Mouse (Mus musculus): ENCODE measurements at regions not wholly inside any gene's neighbourhood (a gene's known extent, or its start where the extent isn't known, plus 50 kb on each side); places are given as distances from the start of the nearest gene placed in this dataset.
"Not testable (repeated sequence)": the region's sequence is repeated elsewhere in the genome, so short reads cannot be mapped to it uniquely, and the experiment has no call there.

DNA sequence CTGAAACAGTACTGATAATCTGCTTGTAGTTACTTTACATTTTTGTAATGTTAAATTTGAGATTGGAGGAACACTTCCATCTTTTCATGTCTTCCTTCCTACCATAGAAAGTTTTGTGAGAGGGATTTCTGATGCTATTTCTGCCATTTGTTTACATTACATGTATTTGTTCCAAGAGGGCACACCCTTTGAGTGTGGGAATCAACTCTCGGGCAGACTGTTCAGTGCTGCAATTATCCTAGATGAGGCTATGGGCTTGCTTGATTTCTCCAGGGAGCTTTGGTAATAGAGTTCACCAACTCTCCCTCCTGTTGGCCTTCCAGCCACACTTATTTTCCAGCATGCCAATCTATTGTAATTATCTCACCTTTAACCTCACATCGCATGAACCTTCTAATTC lies 52.4 kb downstream of the Gm13691 start:
- no peak for DNase-seq (ENCODE audit: low read depth, low spot score)

DNA sequence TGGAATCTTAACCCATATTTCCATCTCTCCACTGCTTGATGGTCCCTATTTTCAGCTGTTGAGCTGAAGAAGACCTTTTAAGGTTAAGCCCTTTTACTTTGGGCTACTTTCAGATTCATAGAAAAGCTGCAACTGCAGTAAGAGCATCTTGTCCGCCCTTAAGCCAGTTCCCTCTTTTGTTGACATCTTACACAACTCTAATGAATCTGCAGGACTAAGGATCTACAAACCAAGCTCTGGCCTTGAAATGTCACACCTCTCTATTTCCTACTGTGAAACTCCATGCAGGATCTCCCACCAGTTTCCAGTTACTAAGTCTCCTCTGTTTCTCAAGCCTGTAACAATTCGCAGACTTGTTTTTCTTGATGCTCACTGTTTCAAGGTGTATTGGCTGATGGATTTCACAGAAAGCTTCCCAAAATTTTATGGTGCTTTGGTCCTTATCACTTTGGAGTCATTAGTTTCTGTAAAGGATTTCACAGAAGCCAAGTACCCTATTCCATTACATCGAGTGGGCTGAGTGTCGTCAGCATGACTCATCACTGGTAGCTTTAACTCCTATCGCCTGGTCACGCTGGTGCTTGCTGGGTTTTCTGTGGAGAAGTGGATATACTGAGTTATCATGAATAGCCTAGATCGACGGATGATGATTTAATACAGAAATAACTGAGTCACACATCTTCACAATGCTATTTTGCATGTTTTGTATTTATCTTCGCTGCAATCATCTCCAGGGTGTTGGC lies 58.2 kb downstream of the Gm13691 start:
- DNase-seq (ENCODE audit: low read depth, low spot score): peak; percentile 39

DNA sequence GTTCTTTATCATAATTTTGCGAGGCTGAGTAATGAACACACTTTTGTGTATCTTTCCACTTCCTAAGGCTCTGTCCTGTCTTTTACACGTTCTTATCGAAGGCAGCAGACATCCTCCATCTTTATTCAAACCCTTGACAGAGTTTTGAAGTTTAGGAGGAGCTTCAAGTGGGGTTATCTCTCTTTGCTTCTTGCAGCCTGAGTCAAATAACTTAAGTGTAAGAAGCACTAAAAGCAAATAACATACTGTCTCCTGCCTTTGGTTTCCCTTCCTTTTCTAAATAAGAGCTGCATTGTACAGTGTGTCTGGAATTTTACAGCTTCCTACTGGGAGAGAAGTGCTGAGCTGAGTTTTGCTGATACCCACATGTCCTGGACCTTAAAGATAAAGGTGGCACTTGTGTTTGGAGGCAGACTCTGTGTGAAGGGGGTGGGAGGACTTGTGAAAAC lies 61.6 kb downstream of the Gm13691 start:
- no peak for DNase-seq (ENCODE audit: low read depth, low spot score)

DNA sequence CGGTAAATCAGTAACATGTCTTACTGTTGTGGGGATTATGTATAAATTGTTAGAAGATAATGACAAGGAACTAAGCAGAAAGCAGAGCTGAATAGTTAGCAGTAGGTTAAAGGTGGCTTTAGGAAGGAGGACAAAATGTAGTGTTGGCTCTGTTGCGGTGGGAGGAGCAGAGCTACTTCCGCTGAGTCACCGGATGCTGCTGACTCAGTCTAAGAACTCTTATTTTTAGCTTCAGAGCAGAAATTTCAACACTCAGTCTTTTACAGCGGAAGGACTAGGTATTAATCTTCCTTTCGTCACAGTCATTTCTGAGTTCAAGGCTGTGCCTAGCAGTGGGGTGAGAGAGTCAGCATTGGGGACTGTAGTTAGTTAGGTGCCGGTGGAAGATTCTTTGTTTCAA lies 68.9 kb downstream of the Gm13691 start:
- DNase-seq (ENCODE audit: low read depth, low spot score): peak; percentile 95

DNA sequence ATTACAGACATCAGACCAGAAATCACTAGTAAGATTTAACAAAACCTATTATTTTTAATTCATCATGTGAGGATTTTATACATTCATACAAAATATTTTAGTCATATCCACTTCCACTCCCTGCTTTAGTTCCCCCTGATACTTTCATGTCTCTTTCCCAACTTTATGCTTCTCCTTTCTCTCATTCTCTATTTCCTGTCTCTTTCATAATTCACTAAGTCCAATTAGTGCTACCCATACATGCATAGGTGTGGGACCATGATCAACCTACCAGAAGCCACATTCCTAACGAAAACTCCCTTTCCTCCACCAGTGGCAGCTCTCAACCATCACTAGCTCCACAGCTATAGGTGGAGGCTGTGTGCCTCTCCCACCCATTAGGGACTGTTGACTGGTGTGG lies 70.9 kb downstream of the Gm13691 start:
- DNase-seq (ENCODE audit: low read depth, low spot score): no peak

DNA sequence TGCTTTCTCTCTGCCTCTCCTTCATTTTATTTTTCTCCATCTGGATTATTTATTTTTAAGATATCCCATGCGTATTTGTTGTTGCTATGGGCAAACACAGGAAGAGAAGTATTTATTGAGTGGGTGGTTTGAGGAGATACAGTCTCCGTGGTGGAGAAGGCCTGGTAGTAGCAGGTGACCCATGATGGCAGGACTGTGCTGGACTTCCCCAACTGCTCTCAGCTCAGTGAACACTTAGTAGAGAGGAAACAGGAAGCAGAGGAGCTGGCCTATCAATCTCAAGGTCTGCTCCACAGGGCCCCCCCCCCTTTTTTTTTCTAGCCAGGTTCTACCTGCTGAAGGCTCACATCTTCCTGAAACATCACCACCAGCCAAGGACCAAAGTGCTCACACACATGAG lies 74.0 kb downstream of the Gm13691 start:
- DNase-seq (ENCODE audit: low read depth, low spot score): no peak

DNA sequence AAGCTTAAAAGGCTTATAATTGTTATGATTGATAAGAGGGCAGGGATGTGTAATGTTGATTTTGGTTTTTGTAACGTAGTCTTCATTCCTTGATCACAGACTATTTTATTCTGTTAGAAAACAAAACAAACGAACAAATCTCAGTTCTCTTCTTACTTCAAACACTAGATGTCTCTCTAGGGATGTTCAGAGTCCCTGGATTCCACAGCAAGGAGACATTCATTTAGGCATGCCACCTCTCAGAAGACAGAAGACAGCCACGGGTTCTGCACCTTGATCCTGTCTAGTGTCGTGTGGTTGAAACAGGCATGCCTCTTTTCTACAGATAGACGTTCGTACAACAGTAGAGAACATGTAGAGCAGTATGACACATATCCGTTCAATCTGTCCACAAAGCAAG lies 74.7 kb downstream of the Gm13691 start:
- peak; percentile 60 for DNase-seq (ENCODE audit: low read depth, low spot score)

DNA sequence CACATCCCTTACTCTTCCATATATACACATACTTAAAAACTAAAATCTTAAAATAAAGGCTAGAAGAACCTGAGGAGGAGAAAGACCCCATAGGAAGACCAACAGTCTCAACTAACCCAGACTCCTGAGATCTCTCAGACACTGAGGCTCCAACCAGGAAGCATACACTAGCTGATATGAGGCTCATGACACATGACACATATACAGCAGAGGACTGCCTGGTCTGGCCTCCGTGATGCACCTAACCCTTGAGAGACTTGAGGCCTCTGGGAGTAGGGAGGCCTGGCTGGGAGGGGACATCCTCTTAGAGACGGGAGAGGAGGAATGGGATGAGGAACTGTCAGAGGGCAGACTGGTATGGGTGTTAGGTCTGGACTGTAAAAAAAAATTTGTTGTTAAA lies 75.4 kb downstream of the Gm13691 start:
- no peak for DNase-seq (ENCODE audit: low read depth, low spot score)

DNA sequence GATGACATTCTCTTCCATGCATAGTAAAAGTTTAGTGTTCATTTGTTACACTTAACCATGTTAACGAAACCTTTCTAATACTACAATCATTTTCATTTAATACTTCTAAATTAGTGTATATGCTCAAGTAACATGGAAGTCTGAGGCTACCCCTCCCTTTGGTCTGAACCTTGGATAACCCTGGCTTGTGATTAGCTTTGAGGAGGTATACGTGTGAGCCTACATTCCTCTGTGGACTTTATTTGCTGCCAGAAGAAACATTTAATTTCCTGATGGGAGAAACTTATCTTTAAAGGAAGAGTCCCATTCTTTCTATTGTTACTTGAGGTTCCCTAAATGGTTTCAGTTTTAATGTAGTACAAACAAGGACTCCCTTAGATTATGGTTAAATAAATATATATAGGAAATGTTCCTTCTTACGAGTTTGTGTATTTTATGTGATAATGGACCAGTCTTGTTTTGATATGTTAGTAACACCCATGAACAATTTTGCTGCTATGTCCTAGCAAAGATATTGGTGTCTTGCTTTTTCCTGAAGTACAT lies 75.9 kb downstream of the Gm13691 start:
- DNase-seq (ENCODE audit: low read depth, low spot score): no peak

DNA sequence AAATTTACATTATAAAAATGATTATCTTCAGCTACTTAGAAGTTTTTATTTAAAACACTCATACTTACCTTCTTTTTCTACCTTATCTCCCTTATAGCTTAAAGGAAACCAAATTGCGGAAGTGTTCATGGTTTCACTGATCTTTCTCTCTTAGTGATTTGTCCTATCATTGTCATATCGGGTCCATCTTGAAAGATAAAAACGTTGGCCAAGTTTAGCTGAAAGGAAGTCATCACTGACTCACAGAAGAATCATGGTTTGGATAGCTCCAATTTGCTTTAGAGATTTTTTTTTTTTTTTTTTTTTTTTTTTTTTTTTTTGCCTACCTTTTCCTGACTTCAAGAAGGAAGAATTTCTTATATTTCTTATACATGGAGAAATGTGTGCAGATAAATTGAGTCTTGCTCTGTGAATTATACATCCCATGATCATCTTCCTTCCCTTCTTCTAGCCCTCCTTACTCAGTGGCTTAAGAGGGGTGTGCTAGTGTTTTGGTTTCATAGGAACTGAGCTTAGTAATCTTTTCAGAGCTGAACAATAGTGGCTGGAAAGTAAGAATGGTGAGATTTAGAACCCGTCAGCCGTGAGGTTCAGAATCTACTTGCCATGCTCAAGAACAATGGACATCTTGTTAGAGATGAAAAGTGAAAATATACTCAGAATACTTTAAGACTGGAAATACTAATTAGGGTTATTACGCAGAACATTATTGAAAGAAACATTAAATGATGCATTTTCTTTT lies 76.6 kb downstream of the Gm13691 start:
- DNase-seq (ENCODE audit: low read depth, low spot score): peak; percentile 31

DNA sequence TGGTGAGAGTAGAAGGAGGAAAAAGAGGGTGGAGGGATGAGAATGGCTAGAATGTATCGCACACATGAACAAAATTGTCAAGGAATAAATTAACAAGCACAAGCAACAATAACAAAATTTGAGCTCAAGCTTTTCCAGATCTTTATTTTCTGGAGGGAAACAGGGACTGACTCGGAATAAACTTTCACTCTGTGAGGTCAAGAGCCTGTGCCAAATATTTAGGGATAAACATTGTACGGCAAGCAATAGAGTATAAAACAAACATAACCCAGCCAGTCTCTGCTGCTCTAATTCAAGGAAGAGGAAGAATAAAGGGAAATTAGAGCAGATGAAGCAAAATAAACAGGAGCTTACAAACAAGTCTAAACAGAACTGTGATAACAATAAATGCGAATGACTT lies 78.3 kb downstream of the Gm13691 start:
- no peak for DNase-seq (ENCODE audit: low read depth, low spot score)

DNA sequence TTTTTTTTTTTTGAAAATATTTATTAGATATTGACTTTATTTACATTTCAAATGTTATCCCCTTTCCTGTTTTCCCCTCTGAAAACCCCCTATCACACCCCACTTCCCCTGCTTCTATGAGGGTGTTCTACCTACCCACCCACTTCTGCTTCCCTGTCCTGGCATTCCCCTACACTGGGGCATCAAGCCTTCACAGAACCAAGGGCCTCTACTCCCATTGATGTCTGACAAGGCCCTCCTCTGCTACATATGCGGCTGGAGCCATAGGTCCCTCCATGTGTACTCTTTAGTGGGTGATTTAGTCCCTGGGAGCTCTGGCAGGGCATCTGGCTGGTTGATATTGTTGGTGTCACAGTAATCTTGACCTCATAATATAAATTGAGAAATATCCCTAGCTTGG lies 79.1 kb downstream of the Gm13691 start:
- DNase-seq (ENCODE audit: low read depth, low spot score): not testable (repeated sequence)

DNA sequence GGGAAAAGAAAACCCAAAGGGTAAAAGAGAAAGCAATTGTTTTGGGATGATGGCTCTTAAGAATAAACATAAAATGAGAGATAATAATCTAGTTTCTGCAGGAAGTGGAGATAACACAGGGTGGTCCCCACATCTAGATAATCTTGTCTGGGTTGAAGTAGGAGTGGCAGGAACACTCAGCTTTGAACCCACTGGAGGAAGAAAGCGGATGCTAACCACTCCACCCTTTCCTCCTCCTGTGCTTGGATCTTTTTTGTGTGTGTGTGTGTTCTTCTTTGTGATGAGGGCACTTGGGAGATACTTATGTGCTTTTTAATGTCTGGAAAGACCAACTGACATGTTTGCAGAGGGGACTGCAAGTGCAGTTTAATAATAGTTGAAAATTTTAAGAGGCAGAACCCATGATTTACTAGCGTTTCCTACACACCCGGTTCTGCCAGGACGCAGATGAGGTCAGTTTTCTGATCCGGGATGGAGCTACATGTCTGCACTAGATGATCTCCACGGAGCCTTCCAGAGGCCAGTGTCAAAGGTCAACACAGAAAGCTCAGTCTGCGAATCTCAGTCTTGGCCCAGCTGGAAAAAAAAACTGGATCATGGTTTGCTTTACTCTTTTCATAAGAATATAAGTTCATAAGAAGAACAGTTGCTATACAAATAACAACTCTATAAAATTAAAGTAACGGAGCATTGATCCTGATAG lies 82.7 kb downstream of the Gm13691 start:
- no peak for DNase-seq (ENCODE audit: low read depth, low spot score)

DNA sequence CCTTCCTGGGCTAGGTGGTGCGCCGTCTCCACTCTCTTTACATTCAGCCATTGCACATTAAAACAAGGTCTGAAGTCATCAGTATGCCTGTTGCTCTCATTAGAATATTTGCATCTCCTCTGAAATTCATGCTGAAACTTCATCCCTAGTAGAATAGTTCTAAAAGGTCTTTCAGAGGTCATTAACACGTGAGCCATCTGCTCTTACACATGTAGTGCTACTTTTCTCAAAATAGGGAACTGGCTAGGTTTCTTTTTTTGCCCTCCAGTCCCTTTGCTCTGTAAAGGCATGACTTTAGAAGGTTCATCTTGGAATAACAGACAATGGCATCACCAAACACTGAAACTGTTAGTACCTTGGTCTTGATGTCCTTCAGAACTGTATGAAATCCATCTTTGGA lies 85.6 kb downstream of the Gm13691 start:
- no peak for DNase-seq (ENCODE audit: low read depth, low spot score)

DNA sequence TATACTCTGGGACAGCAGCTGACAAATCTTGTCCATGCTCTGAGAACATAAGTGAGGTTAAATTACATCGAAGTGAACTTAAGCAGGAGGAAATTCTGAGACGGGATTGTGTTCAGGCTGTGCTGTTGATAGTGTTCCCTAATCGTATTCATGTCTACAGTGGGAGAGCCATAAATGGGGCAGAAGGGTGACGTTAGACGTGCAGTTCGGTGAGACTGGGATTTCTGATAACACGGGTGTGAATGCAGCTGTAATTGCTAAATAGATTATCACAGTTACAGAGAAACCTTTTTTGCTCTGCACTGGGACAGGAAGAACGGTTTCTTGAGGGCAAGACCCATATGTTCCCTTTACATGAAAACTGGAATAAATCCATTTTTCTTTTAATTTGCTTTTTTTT lies 88.9 kb downstream of the Gm13691 start:
- no peak for DNase-seq (ENCODE audit: low read depth, low spot score)

DNA sequence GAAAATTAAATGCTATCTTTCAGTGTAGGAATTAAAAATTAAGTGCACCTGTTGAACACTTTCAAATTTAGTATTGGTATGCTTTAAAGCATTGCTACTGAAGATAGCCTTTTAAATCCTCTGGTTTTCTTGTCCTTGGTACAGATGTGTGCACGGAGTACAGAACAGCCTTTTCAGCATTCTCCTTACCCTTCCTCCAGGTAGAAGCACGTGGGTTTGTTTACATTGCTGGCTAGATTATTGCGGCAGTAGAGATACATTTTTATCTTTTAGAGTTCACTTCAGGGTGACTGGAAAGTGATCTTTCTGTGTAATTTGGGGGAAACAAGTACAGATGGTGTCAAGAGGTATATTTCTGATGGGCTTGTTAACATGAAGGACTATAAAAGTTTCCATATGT lies 89.9 kb downstream of the Gm13691 start:
- no peak for DNase-seq (ENCODE audit: low read depth, low spot score)

DNA sequence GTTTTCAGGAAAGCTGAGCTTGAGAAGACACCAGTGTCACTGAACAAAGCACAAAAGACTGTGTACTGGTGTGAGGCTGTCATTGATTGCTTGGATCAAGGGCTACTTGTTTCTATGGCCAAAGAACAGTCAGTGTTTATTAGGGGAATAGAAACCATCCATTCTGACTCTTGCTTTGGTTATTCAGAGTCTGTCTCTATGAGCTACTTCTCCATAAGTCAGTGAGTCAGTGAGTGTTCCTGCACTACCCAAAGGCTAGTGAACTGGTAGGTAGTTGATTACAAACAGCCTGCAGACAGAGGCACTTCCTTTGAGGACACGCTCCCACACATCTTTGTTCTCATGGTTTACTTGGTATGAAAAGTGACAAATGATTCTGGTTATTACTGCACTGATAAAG lies 104.4 kb downstream of the Gm13691 start:
- DNase-seq (ENCODE audit: low read depth, low spot score): no peak

DNA sequence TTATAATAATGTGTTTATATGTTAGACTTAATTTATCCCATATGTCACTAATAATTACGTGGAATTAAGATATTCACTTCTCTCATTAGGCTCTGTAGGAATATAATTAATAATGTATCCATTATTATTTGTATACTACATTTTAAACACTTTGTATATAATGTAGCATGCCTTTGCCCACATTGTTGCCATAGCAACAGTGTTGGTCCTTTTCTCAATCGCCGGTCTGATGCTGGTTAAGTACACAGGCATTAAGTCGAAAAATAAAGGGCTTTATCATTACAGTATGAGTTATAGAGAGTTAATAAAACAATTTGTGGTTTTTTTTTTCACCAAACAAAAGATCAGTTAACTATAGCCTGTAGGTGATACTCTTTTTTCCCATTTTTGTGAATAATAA lies 108.4 kb downstream of the Gm13691 start:
- DNase-seq (ENCODE audit: low read depth, low spot score): no peak

DNA sequence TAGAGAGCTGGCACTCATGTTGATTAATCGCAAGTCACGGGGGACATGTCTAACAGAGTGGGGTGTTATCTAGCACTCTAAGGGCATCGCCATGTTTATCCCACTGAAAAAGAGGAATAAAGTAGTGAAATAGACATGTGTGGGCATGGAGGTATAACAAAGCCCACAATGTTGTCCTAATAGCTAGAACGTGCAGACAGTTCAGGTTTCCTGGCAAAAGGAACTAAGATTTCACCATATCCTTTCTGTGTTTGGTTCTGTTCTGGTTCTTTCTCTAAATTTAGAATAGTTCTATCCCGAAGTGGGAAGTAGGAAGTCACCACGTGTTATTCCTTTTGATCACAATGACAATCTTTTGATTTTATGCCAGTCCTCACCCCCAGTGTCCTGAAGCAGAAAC lies 123.2 kb downstream of the Gm13691 start:
- DNase-seq (ENCODE audit: low read depth, low spot score): no peak

DNA sequence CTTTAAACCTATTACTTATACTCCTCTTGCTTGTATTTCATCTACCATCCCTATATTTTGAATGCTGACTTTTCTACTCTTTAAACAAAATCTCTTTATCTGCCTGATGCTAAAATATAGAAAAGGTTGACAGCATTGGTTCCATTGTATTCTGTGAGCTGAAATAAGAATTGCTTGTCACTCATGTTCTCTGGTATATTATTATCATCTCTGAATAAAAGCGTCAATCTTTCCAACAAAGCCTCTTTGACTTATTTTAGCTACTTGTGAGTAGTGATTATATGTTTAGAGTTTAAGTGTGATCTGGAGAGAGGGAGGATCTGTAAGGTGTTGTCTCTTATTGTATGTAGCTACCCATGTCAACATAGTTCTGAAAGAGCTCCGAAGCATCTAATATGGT lies 129.5 kb downstream of the Gm13691 start:
- no peak for DNase-seq (ENCODE audit: low read depth, low spot score)

DNA sequence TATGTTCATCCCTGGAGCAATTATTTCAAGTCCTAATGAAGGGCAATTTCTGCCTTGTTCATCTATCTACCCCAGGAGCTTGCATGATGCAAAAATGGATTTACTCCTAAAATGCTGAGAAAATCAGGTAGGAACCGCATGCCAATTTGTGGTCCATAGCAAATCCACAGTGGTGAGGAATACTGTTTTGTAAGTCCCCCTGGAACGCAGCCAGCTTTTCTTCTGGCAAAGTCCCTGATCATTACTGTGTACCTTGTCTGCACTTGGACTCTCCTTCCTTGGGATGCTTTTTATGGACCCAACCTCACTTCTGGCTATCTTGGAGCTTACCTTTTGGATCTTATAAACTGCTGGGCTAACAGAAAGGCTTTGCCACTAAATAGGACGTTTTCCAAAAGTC lies 137.2 kb downstream of the Gm13691 start:
- DNase-seq (ENCODE audit: low read depth, low spot score): no peak

DNA sequence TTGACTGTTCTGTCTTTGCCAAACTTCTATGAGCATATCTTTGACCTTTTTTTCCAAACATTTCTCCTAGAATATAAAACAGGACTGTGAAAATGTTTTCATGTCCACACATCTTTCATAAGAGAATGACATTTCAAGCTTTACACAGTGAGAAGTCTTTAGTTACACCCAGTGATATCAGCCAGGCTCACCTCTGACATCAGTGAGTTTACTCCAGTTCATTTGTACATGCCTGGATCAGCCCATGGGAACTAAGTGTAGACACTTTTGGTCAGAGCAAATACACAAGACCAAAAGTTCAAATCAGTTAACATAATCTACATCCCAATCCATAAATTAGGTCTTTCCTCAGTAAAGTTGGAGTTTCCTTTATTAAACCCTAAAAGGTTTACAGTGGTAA lies 171.4 kb downstream of the Gm13691 start:
- DNase-seq (ENCODE audit: low read depth, low spot score): no peak

Measured in 3T3-L1 (cell line).